Mouse (Mus musculus): ENCODE measurements around the gene Crispld2.

DNA sequence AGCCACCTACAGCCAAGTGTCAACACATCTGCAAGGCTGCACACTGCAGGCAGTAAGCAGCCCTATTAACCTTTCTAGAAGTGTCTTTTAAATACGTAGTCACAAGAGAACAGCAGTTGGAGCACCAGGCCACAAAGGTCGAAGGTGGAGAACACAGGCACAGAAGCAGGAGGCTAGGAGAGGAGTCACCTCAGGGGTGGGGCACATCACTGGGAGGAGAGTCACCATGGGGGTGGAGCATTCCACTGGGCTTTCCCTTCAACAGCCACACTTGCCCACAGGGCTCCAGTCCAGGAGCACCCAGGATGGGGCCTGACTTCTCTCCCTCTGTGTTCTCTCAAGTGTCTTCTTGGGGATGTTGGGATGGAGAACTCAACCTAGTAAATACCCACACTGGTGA lies 104.2 kb downstream of the Crispld2 start:
- TF ChIP-seq CTCF (IDR thresholded peaks at IDR 0.05; ENCODE audit: low read depth) (no peak), EP300 (IDR thresholded peaks at IDR 0.05; ENCODE audit: low read depth) (no peak)

Measured in heart, postnatal 0 days (tissue).